Mouse (Mus musculus) C2C12 (cell line): ENCODE results near the gene Jag2. TPM values are rescaled to one million over a fixed set of nuclear protein-coding genes. Genes with fewer than 3 reads are reported as not detected.

Experiments
- H3K27me3 ChIP-seq: one replicate; pipeline ENCODE4 v1.6.1; 2011; ENCODE audit not compliant: control insufficient read depth, insufficient read depth, insufficient read length
- H3K36me3 ChIP-seq: one replicate; pipeline ENCODE4 v1.6.1; 2011; ENCODE audit not compliant: control insufficient read depth, insufficient read depth
- H3K4me3 ChIP-seq: one replicate; pipeline ENCODE4 v1.5.1; 2011; ENCODE audit warnings: mild to moderate bottlenecking, control low read depth; ENCODE audit not compliant: poor library complexity, insufficient read depth, severe bottlenecking
- H3K79me2 ChIP-seq: one replicate; pipeline ENCODE4 v1.6.1; 2011; ENCODE audit not compliant: control insufficient read depth, insufficient read depth
- H3K79me3 ChIP-seq: one replicate; pipeline ENCODE4 v1.6.1; 2011; ENCODE audit warnings: low read depth, control low read depth
- H3ac ChIP-seq: one replicate; pipeline ENCODE3; 2011; ENCODE audit warnings: low read depth; ENCODE audit not compliant: control insufficient read depth, insufficient read length
- CTCF ChIP-seq: IDR thresholded peaks from one replicate; pipeline ENCODE4 v1.5.1; 2011; ENCODE audit not compliant: control insufficient read depth, insufficient read depth, insufficient read length
- FOSL1 ChIP-seq: IDR thresholded peaks from one replicate; pipeline ENCODE4 v1.8.0; 2011; ENCODE audit warnings: mild to moderate bottlenecking, low read length; ENCODE audit not compliant: poor library complexity, insufficient read depth, severe bottlenecking
- MAX ChIP-seq: IDR thresholded peaks from one replicate; pipeline ENCODE4 v1.6.1; 2011; ENCODE audit warnings: mild to moderate bottlenecking, control low read depth
- MYOD1 ChIP-seq: IDR thresholded peaks from one replicate; pipeline ENCODE4 v1.6.1; 2011; ENCODE audit warnings: low read depth; ENCODE audit not compliant: control insufficient read depth, insufficient read length
- USF1 ChIP-seq: IDR thresholded peaks from one replicate; pipeline ENCODE4 v1.6.1; 2011; ENCODE audit warnings: low read depth, mild to moderate bottlenecking, control low read depth, moderate library complexity
- microRNA-seq: library from miRNA; unstranded; fragments of <30 nt; microRNA quantifications from one replicate; pipeline ENCODE4, GENCODE M21; 2019; ENCODE audit warnings: borderline microRNAs expressed
- polyA plus RNA-seq: library from polyadenylated mRNA; unstranded; fragments of >200 nt; fragmentation: generic; extraction: Trizol; gene quantifications from one replicate; pipeline ENCODE4 v1.2.1, GENCODE M21; 2012; ENCODE audit warnings: missing spikeins

The Jag2 gene
- polyA plus RNA-seq, 1 experiment: 85.1 TPM

GRCm38 (mm10) chr12:112858581-112859336 is 70.8 kb downstream of the Jag2 start:
- Histone ChIP-seq H3K27me3 (no peaks in the 10 kb centered on the region), H3K79me2 (no peaks in the 10 kb centered on the region), H3K79me3 (no peaks in the 10 kb centered on the region), H3K36me3 (no peaks in the 10 kb centered on the region), H3ac (no peak overlapping the region), H3K4me3 (no peak overlapping the region)
- no peak for TF ChIP-seq MAX
- no peak for TF ChIP-seq CTCF
- TF ChIP-seq MYOD1: no peak
- TF ChIP-seq FOSL1: no peak
- no peak for TF ChIP-seq USF1

Small RNA genes lying within 50 kb of the gene (microRNA-seq; reads per million reads assigned to microRNA genes)
- not detected for gene Mir6941

Other genes starting within 250 kb of the Jag2 start
- gene Cep170b, start 209.3 kb downstream of the Jag2 start, polyA plus RNA-seq: 33.3 TPM
- gene Pld4, start 169.1 kb downstream of the Jag2 start, polyA plus RNA-seq: not detected
- 15.8 TPM for gene Ahnak2, start 127.1 kb downstream of the Jag2 start, polyA plus RNA-seq
- gene Clba1, start 120.8 kb downstream of the Jag2 start, polyA plus RNA-seq: 25.2 TPM
- 61.9 TPM for gene Cdca4, start 100.4 kb downstream of the Jag2 start, polyA plus RNA-seq
- gene Gpr132, start 61.5 kb downstream of the Jag2 start, polyA plus RNA-seq: 0.06 TPM
- gene Nudt14, start 12.3 kb upstream of the Jag2 start, polyA plus RNA-seq: 77.7 TPM
- gene Btbd6, start 46.7 kb upstream of the Jag2 start, polyA plus RNA-seq: 17.2 TPM
- 27.2 TPM for gene Brf1, start 70.9 kb upstream of the Jag2 start, polyA plus RNA-seq
- gene Pacs2, start 84.7 kb upstream of the Jag2 start, polyA plus RNA-seq: 48.8 TPM
- gene Tex22, start 144.7 kb upstream of the Jag2 start, polyA plus RNA-seq: not detected
- 90.8 TPM for gene Mta1, start 168.5 kb upstream of the Jag2 start, polyA plus RNA-seq
- 775 TPM for gene Crip2, start 210.5 kb upstream of the Jag2 start, polyA plus RNA-seq
- 1,644 TPM for gene Crip1, start 216.5 kb upstream of the Jag2 start, polyA plus RNA-seq
- 23.8 TPM for gene Tedc1, start 226.6 kb upstream of the Jag2 start, polyA plus RNA-seq